Mouse (Mus musculus): ENCODE results near the gene Appl2.

Appl2 gene

DNA sequence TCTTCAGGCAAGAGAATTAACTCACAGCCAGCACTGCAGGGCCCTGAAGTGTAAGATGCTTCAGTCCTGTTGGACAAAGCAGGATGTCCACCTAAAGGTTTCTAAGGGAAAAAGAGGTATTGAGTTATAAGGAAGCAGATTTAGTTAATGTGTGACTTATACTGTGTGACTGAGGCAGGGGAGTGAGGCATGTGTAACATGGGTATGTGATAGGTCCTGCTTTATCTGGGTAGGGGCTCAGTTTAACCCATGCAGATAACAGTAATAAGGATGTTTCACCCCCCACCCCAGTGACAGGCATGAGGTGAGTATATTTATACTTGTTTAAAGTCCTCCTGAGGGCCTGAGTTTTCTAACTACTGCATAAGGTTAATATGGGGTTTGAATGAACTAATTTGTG lies 85.5 kb downstream of the Appl2 start:
- DNase-seq, result no peak

Measured in cerebellum, adult 11 months (tissue).